Mouse (Mus musculus) layer of hippocampus, adult 8-10 months (tissue): ENCODE data around the gene Ppp2ca. TPM values are rescaled to one million over a fixed set of nuclear protein-coding genes. Genes with fewer than 3 reads are reported as not detected.
"Not testable (repeated sequence)": the region's sequence is repeated elsewhere in the genome, so short reads cannot be mapped to it uniquely, and the experiment has no call there.

Experiments used
- DNase-seq, 2 experiments: peaks; one replicate each; pipeline ENCODE4 v3.0.0; 2022; ENCODE audit warnings: low spot score in 2 of 2
- total RNA-seq, 4 experiments: library from RNA; stranded (reverse); gene quantifications; 2 replicates each; pipeline ENCODE4 v1.2.4; 2022

Ppp2ca gene
- total RNA-seq, 4 experiments from 2014 or later, result 102 to 118 (median 110) TPM

GRCm38 (mm10) chr11:52094568-52094967, 3.9 kb upstream of the Ppp2ca start:
- no peak for DNase-seq

DNA sequence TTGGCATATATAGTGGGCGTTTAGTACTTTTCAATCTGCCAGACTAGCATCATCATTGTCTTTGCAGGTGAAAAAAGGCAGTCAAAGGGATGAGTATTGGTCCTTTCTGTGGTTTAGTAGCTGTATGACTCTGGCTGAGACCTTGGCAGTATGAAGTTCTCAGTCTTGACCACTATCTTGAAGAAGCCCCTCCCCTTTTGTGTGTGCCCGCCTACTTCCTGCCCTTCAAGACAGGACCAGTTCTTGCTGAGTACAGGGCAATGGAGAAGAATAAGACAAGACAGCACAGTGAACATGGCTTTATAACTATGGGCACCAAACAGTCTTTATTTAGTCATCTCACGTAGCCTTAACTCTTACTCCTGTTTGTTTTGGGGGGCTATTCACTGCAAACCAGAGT, 1.5 kb upstream of the Ppp2ca start:
- no peak for DNase-seq

DNA sequence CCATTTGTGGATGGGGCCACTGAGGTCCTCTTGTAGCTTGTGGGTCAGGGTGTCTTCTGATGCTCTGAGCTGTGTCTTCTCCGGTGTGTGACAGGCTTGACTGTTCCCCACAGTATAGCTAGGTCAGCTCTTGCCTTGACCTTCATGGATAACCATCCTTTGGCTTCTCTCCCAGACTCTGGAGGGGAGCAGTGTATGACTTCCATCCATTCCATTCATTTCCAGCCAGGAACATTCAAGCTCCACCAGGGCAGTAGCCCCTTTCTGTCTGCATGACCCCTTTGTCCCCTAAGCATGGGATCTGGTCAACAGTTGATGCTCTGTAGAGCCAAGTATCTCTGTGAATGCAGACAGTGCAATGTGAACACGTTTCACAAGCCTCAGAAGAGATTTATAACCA, 885 bp upstream of the Ppp2ca start:
- DNase-seq, result no peak

DNA sequence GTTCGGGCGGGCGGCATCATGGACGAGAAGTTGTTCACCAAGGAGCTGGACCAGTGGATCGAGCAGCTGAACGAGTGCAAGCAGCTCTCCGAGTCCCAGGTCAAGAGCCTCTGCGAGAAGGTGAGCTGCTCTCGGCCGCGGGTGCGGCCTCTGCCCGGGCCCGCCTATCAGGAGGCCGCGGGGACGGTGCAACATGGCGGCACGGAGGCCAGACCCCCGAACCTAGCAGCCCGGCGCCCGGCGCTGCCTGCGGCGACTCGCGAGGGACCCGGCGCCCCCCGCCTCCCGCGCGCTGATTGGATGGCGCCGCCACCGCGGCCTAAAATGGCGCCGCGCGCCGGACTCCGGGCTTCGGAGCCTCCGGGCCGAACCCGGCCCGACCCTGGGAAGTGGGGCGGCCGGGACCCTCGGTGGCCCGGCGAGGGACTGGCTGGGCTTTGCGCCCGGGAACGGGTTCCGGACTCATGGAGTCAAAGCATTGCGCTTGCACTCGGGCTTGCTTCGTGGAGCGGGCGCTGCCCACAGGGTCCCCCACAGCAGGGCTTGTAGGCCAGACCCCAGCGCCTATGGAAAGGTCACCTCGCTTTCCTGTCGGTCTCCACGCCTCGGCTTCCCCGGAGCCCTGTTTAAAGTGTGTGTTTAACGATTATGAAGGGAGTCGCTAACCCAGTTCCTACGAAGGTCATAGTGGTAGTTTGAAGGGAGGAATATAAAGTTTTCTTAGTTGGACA, 715 bp downstream of the Ppp2ca start:
- peak in 1 of 2 experiments; percentile 59 for DNase-seq

DNA sequence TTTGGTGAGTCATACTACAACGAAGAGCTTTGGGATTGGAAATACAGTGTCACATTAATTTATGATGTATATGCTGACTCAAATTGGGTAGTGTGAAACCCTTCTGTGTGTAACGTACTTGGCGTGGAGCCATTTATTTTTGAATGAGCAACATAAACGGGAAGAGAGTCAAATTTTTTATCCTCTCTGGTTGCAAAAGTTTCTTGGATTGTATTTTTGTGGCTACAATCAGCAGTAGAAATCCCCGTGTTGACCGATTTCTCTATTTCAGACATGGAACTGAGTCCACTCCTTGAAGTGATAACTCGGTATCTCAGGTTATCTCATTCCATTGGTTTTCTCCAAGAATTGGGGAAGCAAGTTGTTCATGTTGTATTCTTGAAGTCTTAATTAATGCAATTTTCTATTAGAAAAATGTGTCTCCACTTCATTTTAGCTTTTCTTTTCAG, 1.3 kb downstream of the Ppp2ca start:
- no peak for DNase-seq

DNA sequence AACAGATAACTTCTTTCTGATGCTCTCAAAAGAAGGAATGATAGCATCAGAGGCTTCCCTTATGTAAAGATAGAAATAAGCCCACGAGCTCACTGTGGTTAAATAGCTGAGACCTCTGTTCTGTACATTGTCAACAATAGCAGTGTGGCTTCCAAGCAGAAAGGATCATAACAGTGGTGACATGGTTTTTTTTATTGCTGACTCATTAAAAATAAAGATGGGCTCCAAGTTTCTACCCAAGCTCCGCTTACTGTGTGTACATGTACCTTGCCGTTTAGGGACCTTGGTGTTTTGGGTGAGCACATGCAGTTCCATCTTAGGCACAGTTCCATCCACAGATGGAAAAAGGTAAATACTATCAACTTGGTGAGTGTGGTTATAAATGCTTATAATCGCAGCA, 4.5 kb downstream of the Ppp2ca start:
- no peak for DNase-seq

DNA sequence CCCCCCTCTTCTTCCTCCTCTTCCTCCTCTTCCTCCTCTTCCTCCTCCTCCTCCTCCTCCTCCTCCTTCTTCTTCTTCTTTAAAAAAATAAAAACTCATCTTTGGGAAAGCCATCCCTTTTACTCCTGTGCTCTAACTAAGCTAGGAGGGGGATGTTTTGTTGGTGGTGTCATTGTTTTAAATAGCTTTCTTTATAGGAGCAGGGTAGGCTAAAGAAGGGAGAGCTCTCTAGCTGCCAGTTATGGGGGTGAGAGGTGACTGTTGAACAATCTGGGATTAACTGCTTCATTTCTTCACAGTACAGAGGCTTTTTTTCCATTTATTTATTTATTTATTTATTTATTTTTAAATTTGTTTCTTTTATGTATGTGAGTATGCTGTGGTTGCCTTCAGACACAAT, 7.0 kb downstream of the Ppp2ca start:
- DNase-seq, result no peak

DNA sequence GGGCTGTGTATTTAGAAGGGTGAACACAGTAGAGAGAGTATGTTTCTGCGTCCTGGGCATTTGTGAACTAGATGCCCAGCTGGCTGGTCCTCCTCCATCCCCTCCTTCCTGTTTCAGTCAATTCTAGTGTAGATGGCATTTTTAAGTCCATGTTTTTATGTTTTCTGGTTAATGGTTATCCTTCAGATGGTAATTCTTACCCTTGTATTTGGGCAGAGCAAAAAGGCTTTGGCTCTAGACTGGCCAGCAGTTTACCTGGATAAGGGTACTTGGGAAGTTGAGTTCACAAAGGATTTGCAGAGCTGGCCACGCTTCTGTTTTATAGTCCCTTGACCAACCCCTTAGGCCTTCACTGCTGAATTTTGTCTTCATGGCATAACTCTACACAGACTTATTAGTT, 7.6 kb downstream of the Ppp2ca start:
- DNase-seq, result no peak

DNA sequence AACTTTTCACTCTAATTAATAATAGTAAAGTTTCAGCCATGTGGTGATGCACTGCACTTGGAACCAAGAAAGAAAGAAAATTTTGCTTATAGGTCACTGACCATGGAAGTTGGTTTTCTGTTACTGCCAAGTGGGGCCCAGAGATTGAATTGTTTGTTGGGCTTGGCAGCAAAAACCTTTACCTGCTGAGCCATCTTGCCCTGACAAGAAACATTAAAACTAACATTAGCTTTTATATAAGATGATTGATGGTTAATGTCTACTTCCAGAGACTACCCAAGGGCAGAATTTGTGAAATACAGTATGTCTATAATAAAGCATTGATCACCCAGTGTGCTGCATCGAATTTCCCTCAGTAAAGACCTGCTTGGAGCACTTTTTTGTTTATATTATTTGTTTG, 8.0 kb downstream of the Ppp2ca start:
- no peak for DNase-seq

DNA sequence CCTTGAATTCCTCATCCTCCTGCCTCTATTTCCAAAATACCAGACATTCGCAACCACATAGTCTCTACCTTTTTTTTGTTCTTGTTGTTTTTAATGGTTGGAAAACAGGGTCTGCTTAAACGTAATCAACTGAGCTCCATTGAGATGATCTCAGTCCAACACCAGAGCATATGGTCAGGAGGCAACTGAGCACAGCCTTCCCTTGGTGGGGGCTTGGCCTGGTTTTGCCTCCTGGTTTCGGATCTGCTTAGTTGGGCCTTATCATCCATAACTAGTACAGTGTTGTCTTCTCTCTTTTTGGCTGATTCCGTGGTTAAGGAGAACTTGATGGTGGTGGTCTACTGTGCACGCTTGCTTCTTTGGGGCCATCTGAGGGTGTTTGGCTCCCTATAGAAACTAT, 10.3 kb downstream of the Ppp2ca start:
- DNase-seq, result no peak

- no peak for DNase-seq
Measured at GRCm38 (mm10) chr11:52109421-52109820, 10.9 kb downstream of the Ppp2ca start.

DNA sequence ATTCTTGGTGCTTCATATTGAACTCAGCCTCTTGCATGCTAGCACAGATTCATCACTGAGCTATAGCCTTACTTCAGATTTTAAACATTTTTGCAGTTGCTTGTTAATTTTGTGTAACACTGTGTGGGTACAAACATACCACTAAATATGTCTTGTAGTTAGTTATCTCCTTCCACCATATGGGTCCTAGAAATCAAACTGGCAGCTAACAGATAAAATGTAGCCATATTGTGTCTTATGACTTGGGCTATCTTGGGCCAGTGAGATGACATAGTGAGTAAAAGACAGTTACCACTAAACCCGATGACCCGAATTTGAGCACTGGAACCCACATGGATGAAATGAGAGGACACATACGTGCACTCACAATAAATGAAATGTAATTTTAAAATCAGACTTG, 17.0 kb downstream of the Ppp2ca start:
- DNase-seq, result no peak

- DNase-seq, result not testable (repeated sequence)
Measured at GRCm38 (mm10) chr11:52116117-52116516, 17.6 kb downstream of the Ppp2ca start.

DNA sequence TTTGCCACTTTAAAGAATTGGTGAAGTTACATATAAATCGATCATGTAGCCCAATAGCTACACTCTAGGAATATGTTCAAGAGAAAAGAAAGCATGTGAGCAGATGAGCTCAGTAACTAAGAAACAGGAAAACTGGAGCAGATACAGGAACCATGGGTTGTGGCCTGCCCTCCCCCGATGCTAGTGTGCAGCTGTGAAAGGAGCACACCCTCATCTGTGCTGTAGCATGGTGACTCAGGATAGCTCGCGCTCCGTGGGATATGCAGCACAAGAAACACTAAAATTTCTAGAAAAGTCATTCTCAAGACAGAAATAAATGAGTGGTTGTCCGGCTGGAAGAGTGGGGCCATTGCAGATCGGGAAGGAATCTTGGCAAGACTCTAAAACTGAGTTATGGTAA, 18.7 kb downstream of the Ppp2ca start:
- DNase-seq, result no peak

- DNase-seq, result not testable (repeated sequence)
Measured at GRCm38 (mm10) chr11:52120415-52120814, 21.9 kb downstream of the Ppp2ca start.

GRCm38 (mm10) chr11:52122045-52122444, 23.6 kb downstream of the Ppp2ca start:
- no peak for DNase-seq

DNA sequence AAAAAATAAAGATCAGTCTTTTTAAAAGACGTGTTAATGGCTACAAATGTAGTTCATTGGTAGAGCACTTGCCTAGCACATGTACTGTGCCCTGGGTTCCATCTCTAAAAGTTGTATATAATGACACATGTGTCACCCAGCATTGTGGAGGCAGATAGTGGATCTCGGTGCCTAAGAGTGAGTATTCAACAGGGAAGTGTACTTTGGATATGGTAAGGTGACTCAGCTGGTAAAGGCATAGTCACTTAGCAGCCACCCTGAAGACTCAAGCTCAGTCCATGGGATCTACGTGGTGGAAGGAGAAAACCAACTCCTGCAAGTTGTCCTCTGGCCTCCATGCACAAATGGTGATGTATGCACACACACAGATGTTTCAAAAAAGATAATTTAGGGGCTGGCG, 26.0 kb downstream of the Ppp2ca start:
- no peak for DNase-seq

DNA sequence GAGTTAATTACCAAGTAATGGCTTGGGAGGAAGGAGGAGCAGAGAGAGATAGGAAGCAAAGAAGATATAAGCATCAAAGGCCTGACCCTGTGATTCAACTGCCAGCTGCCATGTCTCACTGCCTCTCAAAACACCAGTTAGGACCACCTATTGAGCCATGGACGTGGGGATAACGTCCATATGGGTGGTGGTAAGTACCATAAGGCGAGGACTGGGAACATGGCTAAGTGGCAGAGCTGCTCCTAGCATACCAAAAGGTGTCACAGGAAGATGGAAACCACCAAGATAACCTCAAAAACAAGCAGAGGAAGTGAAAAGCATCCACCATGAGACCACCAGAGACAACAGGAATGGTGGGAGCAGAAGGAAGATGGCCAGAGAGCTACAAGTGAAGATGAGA, 28.7 kb downstream of the Ppp2ca start:
- DNase-seq, result no peak

DNA sequence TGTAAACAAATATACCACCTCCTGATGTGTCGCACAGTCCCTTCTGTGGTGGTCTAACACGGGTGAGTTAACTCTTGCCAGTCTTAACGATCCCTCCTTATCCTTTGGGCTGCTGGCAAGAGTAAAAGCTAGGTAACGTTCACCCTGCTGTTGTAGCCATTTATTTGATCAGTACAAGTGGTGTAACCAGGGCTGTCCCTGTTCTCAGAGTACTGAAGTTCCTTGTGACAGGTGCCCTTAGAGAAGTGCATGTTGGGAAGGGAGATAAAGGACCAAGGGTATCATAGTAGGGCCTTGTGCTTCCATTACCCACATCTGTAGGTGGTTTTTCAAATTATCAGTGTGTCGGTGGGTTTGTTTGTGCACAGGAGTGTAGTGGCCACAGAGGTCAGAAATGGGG, 29.3 kb downstream of the Ppp2ca start:
- no peak for DNase-seq

DNA sequence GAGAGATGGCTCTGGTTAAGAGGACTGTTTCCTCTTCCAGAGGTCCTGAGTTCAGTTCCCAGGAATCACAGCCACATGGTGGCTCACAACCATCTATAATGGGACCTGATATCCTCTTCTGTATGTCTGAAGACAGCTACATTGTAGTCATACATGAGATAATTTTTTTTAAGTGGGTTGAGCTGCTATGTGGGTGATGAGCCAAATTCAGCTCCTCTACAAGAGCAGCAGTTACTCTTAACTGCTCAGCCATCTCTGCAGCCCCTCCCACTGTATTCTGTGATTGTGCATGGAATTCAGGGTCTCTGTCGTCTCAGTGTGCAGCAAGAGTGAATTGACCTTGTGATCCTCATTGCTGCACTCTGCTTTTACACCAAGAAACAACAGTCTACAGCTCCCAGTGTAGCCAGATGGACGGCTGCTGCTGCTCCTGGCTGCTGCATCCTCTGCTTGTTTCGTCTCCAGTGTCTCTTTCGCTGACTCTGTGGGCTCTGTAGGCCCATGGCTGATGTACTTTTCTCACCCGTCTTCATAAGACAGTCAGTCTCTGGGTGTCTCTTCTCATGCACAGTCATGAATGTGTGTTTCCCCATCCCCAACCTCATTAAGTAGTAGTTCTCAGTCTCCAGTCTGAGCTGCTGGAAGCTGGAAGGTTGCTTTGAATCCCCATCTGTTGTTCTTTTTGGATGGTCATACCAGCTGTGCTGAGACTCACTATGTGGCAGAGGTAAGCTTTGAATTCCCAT, 30.0 kb downstream of the Ppp2ca start:
- DNase-seq, result peak; percentile 22 to 31

DNA sequence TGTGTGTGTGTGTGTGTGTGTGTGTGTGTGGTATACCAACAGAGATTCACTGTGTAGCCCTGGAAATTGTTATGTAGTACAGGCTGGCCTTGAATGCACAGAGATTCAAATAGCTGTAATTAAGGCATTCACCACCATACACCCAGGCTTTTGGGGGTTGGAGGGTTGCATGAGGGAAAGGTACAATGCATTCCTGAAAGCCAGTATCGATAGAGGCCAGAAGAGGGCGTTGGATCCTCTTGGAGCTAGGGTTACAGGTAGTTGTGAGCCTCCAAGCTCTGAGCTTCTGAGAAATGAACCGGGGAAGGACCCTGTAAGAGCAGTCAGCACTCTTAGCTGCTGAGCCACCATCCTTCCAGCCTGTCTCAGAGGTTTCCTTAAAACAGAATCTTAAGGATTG, 30.7 kb downstream of the Ppp2ca start:
- no peak for DNase-seq

- peak; percentile 56 to 58 for DNase-seq
Measured at GRCm38 (mm10) chr11:52129621-52130450, 31.4 kb downstream of the Ppp2ca start.
